Mouse (Mus musculus) hindbrain, postnatal 0 days (tissue): ENCODE results near the gene Psmd13. TPM values are rescaled to one million over a fixed set of nuclear protein-coding genes. Genes with fewer than 3 reads are reported as not detected.

Source experiments
- ATAC-seq: fragments of 200-750 bp; cut with Nextera tagmentation; 2 replicates; pipeline ENCODE4 v1.8.0; 2017; ENCODE audit warnings: mild to moderate bottlenecking, moderate TSS enrichment, moderate library complexity
- DNase-seq: peaks from one replicate; pipeline ENCODE4 v3.0.0-alpha.2; 2015; ENCODE audit warnings: low spot score
- H3K27ac ChIP-seq: fragments of 300-500 bp; sonication (generic); 2 replicates; pipeline ENCODE4 v1.5.1; 2014; ENCODE audit warnings: mild to moderate bottlenecking
- H3K27me3 ChIP-seq: fragments of 300-500 bp; sonication (generic); 2 replicates; pipeline ENCODE4 v1.6.1; 2014; ENCODE audit warnings: low read length, mixed read lengths; ENCODE audit not compliant: insufficient read depth
- H3K36me3 ChIP-seq: fragments of 300-500 bp; sonication (generic); 2 replicates; pipeline ENCODE4 v1.6.1; 2014; ENCODE audit warnings: low read length, mixed read lengths; ENCODE audit not compliant: insufficient read depth
- H3K4me1 ChIP-seq: fragments of 300-500 bp; sonication (generic); 2 replicates; pipeline ENCODE4 v1.6.1; 2014; ENCODE audit warnings: antibody characterized with exemption, low read length, mixed read lengths; ENCODE audit not compliant: insufficient read depth
- H3K4me2 ChIP-seq: fragments of 300-500 bp; sonication (generic); 2 replicates; pipeline ENCODE4 v1.6.1; 2014; ENCODE audit warnings: low read depth, mild to moderate bottlenecking, low read length, moderate library complexity, mixed read lengths
- H3K4me3 ChIP-seq: fragments of 300-500 bp; sonication (generic); 2 replicates; pipeline ENCODE4 v1.5.1; 2014; ENCODE audit warnings: low read length
- H3K9ac ChIP-seq: fragments of 300-500 bp; sonication (generic); replicated peaks from 2 replicates; pipeline ENCODE4 v1.6.1; 2014; ENCODE audit warnings: mild to moderate bottlenecking, low read length, moderate library complexity, mixed read lengths
- H3K9me3 ChIP-seq: fragments of 300-500 bp; sonication (generic); 2 replicates; pipeline ENCODE4 v1.6.1; 2016; ENCODE audit warnings: low read length, mixed read lengths
- CTCF ChIP-seq: IDR thresholded peaks from 2 replicates; pipeline ENCODE4 v1.5.1; 2016; ENCODE audit warnings: antibody characterized with exemption, control low read depth, low read depth
- WGBS: fragments of 180-500 bp; shearing (Covaris S2); extraction: QIAGEN DNeasy Blood & Tissue Kit; methylation state at CpG from one replicate; pipeline ENCODE4 v1.1.7; 2014; 5-methylcytosine and 5-hydroxymethylcytosine counted together
- polyA plus RNA-seq: library from polyadenylated mRNA; unstranded; fragments of >200 nt; fragmentation: Nextera tagmentation; extraction: Ambion mirVana; gene quantifications from 2 replicates; pipeline ENCODE4 v1.2.1, GENCODE M21; 2015
- total RNA-seq: library from RNA; depleted of rRNA; stranded (reverse); fragments of >200 nt; gene quantifications from 2 replicates; pipeline ENCODE4 v1.2.3, GENCODE M21; 2014

The Psmd13 gene
- total and polyA plus RNA-seq, 2 experiments from 2014 or later, result 113 to 275 TPM

- H3K4me1 ChIP-seq, result no peaks in the 10 kb centered on the region
- no peak overlapping the region for H3K27ac ChIP-seq
- H3K4me3 ChIP-seq, result no peak overlapping the region
- no peak for TF ChIP-seq CTCF
- no peak overlapping the region for H3K9ac ChIP-seq
- no peak for ATAC-seq
- DNase-seq, result no peak
- H3K4me2 ChIP-seq, result no peak overlapping the region
- no peaks in the 10 kb centered on the region for H3K36me3 ChIP-seq
- 44% methylated on average over 18 of the region's 19 CpGs for WGBS
- no peaks in the 10 kb centered on the region for H3K9me3 ChIP-seq
- H3K27me3 ChIP-seq, result peaks cover 4% of the 10 kb centered on the region; the same call in 1 of the 2 replicates
Observed at GRCm38 (mm10) chr7:140840750-140841735, 40.7 kb upstream of the Psmd13 start.

- Histone ChIP-seq H3K27me3 (peaks cover 4% of the 10 kb centered on the region; the same call in 1 of the 2 replicates), H3K4me3 (no peak overlapping the region), H3K9me3 (no peaks in the 10 kb centered on the region), H3K36me3 (no peaks in the 10 kb centered on the region), H3K4me2 (no peak overlapping the region), H3K9ac (no peak overlapping the region), H3K27ac (no peak overlapping the region), H3K4me1 (no peaks in the 10 kb centered on the region)
- no peak for ATAC-seq
- no peak for TF ChIP-seq CTCF
- 79% methylated on average over 7 of the region's 7 CpGs for WGBS
- no peak for DNase-seq
Observed at GRCm38 (mm10) chr7:140843806-140844205, 38.0 kb upstream of the Psmd13 start.

- no peak within 1 kb of the TSS for H3K27ac ChIP-seq
- peaks cover 4% of the 10 kb centered on the region; the same call in 1 of the 2 replicates for H3K27me3 ChIP-seq
- H3K4me1 ChIP-seq, result no peaks in the 10 kb centered on the region
- WGBS, result 30% methylated on average over 14 of the region's 14 CpGs
- H3K4me3 ChIP-seq, result no peak within 1 kb of the TSS
- TF ChIP-seq CTCF, result peak; percentile 90
- no peaks in the 10 kb centered on the region for H3K9me3 ChIP-seq
- H3K9ac ChIP-seq, result no peak within 1 kb of the TSS
- DNase-seq (peak; percentile 88), ATAC-seq (peak; percentile 88)
- no peak within 1 kb of the TSS for H3K4me2 ChIP-seq
- H3K36me3 ChIP-seq, result no peaks in the 10 kb centered on the region
Observed at GRCm38 (mm10) chr7:140844905-140845665, 36.7 kb upstream of the Psmd13 start, which contains the start of gene Scgb1c1. Gene Scgb1c1, plus strand, starts transcription at chr7:140845547.

- ATAC-seq, result no peak
- TF ChIP-seq CTCF, result peak; percentile 4; the same call in 1 of the 2 replicates
- Histone ChIP-seq H3K36me3 (no peaks in the 10 kb centered on the region), H3K27me3 (peaks cover 4% of the 10 kb centered on the region; the same call in 1 of the 2 replicates), H3K4me3 (no peak overlapping the region), H3K9ac (no peak overlapping the region), H3K4me2 (no peak overlapping the region), H3K4me1 (no peaks in the 10 kb centered on the region), H3K9me3 (no peaks in the 10 kb centered on the region), H3K27ac (no peak overlapping the region)
- no peak for DNase-seq
- WGBS, result 70% methylated on average over 4 of the region's 4 CpGs
Observed at GRCm38 (mm10) chr7:140845683-140846082, 36.1 kb upstream of the Psmd13 start.

GRCm38 (mm10) chr7:140846676-140847075 is 35.1 kb upstream of the Psmd13 start:
- no peaks in the 10 kb centered on the region for H3K4me1 ChIP-seq
- H3K9me3 ChIP-seq, result no peaks in the 10 kb centered on the region
- no peak for ATAC-seq
- no peak overlapping the region for H3K9ac ChIP-seq
- no peak overlapping the region for H3K4me3 ChIP-seq
- 87% methylated on average over 10 of the region's 10 CpGs for WGBS
- no peak for DNase-seq
- peaks cover 1% of the 10 kb centered on the region; the same call in 1 of the 2 replicates for H3K27me3 ChIP-seq
- no peak overlapping the region for H3K27ac ChIP-seq
- TF ChIP-seq CTCF, result no peak
- H3K36me3 ChIP-seq, result 0 out of 2 replicates have a peak, but pooled peaks cover 3% of the 10 kb centered on the region
- no peak overlapping the region for H3K4me2 ChIP-seq

- H3K4me3 ChIP-seq, result no peak within 1 kb of the TSS
- peak; percentile 55 for DNase-seq
- H3K27me3 ChIP-seq, result no peaks in the 10 kb centered on the region
- TF ChIP-seq CTCF, result no peak
- peaks cover 14% of the 10 kb centered on the region; the same call in 1 of the 2 replicates for H3K36me3 ChIP-seq
- H3K4me2 ChIP-seq, result no peak within 1 kb of the TSS
- no peak; the same call in 1 of the 2 replicates for ATAC-seq
- H3K27ac ChIP-seq, result no peak within 1 kb of the TSS
- no peaks in the 10 kb centered on the region for H3K4me1 ChIP-seq
- 0 out of 2 replicates have a peak within 1 kb of the TSS, but pooled peaks have one; percentile 13 for H3K9ac ChIP-seq
- H3K9me3 ChIP-seq, result no peaks in the 10 kb centered on the region
- WGBS, result 59% methylated on average over 11 of the region's 11 CpGs
Observed at GRCm38 (mm10) chr7:140847755-140848580, 33.8 kb upstream of the Psmd13 start, which contains the start of gene Odf3. Gene Odf3, plus strand, starts transcription at chr7:140847805.
